ENCODE assay signal across 14 mouse cellular contexts in the genomic region with DNA sequence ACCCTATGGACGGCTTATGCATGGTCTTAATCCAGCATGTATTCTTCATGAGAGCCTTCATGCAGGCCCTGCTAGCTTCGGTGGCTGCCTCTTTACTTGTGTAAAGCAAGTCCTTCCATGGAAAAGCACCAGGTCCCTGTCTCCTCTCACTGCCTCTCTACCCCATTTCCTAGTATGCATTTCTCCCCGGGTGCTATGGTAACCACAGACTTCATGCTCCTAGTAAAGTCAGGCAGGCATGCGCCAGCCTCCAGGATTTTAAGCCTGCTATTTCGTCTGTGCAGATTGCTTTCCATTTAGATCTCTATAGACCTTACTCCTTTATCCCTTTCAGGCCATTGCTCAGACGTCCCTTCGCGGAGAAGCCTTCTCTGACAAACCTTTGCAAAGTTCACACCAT.
A peak's percentile ranks its signal among the peaks of the same experiment; 100 is the strongest.
DNase-seq lines count a peak whose midpoint lies in the region; ATAC-seq and TF ChIP-seq lines count a peak whose summit lies in the region.
"Had no signal": no experiment of that assay in that cellular context is flagged by ENCODE, and none has a peak within 500 bp of the region (broad histone marks: within the 10 kb centered on the region; RNA-seq: fewer than 3 reads in every experiment).

No protein-coding gene starts in this region.

- no peaks in the 10 kb centered on the region for H3K4me1 ChIP-seq in forebrain, postnatal 0 days (ENCODE audit: insufficient read depth)
- H3K4me1 ChIP-seq in neural tube, embryonic 12.5 days, result no peaks in the 10 kb centered on the region
- no peaks in the 10 kb centered on the region for H3K4me1 ChIP-seq in kidney, adult 2 months (ENCODE audit: control insufficient read depth, insufficient read depth, low read length)
- H3K4me1 ChIP-seq: embryonic facial prominence, embryonic 10.5 days; liver, embryonic 13.5 days had no signal

- no peaks in the 10 kb centered on the region for H3K9me3 ChIP-seq in forebrain, postnatal 0 days (ENCODE audit: low read length)
- no peaks in the 10 kb centered on the region for H3K9me3 ChIP-seq in neural tube, embryonic 12.5 days
- H3K9me3 ChIP-seq: embryonic facial prominence, embryonic 10.5 days; liver, embryonic 13.5 days had no signal

- peak; percentile 97 for ATAC-seq in forebrain, postnatal 0 days
- ATAC-seq in neural tube, embryonic 12.5 days (ENCODE audit: low FRiP score, low read depth), result peak; percentile 58; the same call in 1 of the 2 replicates
- no peak for ATAC-seq in megakaryocyte-erythroid progenitor cell, adult 5-6 weeks (replicated peaks; ENCODE audit: low FRiP score, low TSS enrichment, poor library complexity, severe bottlenecking)

- no peak overlapping the region for H3K4me2 ChIP-seq in forebrain, postnatal 0 days (ENCODE audit: low read depth)
- no peak overlapping the region for H3K4me2 ChIP-seq in neural tube, embryonic 12.5 days (replicated peaks)
- H3K4me2 ChIP-seq: liver, embryonic 13.5 days had no signal

- 49% methylated on average over 8 of the region's 8 CpGs for WGBS in forebrain, postnatal 0 days
- 73% methylated on average over 8 of the region's 8 CpGs for WGBS in neural tube, embryonic 12.5 days
- WGBS in kidney, adult 2 months, result 85% methylated on average over 8 of the region's 8 CpGs

- 0 out of 2 replicates have a peak overlapping the region, but pooled peaks have one; percentile 6 for H3K9ac ChIP-seq in forebrain, postnatal 0 days
- no peak overlapping the region for H3K9ac ChIP-seq in neural tube, embryonic 12.5 days
- H3K9ac ChIP-seq: liver, embryonic 13.5 days had no signal

- TF ChIP-seq CTCF in forebrain, postnatal 0 days (IDR thresholded peaks at IDR 0.05; ENCODE audit: low read depth), result no peak
- no peak for TF ChIP-seq CTCF in kidney, adult 2 months (conservative IDR thresholded peaks at IDR 0.05; ENCODE audit: insufficient read depth, insufficient read length, low read depth, low read length)

- DNase-seq in layer of hippocampus, adult 11-12 months (ENCODE audit: low spot score), result peak; percentile 30
- DNase-seq in layer of hippocampus, postnatal 25 days (ENCODE audit: extremely low spot score in 1 of 2, low spot score in 1 of 2), result no peak
- peak; percentile 66 for DNase-seq in forebrain, postnatal 0 days
- peak; percentile 10 to 15 for DNase-seq in layer of hippocampus, postnatal 36 days
- no peak for DNase-seq in kidney, adult 2 months
- DNase-seq in adrenal gland, postnatal 4 days (ENCODE audit: low spot score in 2 of 2), result no peak
- DNase-seq: adrenal gland, postnatal 25 days; cerebellum, adult 18-20 months; kidney, adult 8-10 months; liver, embryonic 13.5 days; lung, postnatal 36 days had no signal

- TF ChIP-seq POLR2A in kidney, adult 2 months (IDR thresholded peaks at IDR 0.05; ENCODE audit: low read depth, low read length), result no peak

- H3K27me3 ChIP-seq in forebrain, postnatal 0 days (ENCODE audit: insufficient read depth, low read length), result no peaks in the 10 kb centered on the region
- H3K27me3 ChIP-seq in neural tube, embryonic 12.5 days (replicated peaks), result no peaks in the 10 kb centered on the region
- no peaks in the 10 kb centered on the region for H3K27me3 ChIP-seq in kidney, adult 2 months (replicated peaks; ENCODE audit: control insufficient read depth, insufficient read depth, low read length)
- H3K27me3 ChIP-seq: liver, embryonic 13.5 days had no signal

- H3K27ac ChIP-seq in forebrain, postnatal 0 days (ENCODE audit: low read depth, low read length), result peak overlapping the region; percentile 57
- H3K27ac ChIP-seq in neural tube, embryonic 12.5 days, result no peak overlapping the region
- no peak overlapping the region for H3K27ac ChIP-seq in kidney, adult 2 months (ENCODE audit: insufficient read depth, low read depth, low read length)
- H3K27ac ChIP-seq: embryonic facial prominence, embryonic 10.5 days; liver, embryonic 13.5 days had no signal

- no peak overlapping the region for H3K4me3 ChIP-seq in forebrain, postnatal 0 days (ENCODE audit: low read depth, low read length)
- no peak overlapping the region for H3K4me3 ChIP-seq in neural tube, embryonic 12.5 days
- no peak overlapping the region for H3K4me3 ChIP-seq in kidney, adult 2 months (ENCODE audit: insufficient read depth, low read depth, low read length)
- H3K4me3 ChIP-seq: embryonic facial prominence, embryonic 10.5 days; liver, embryonic 13.5 days had no signal

- H3K36me3 ChIP-seq in forebrain, postnatal 0 days (ENCODE audit: insufficient read depth), result no peaks in the 10 kb centered on the region
- H3K36me3 ChIP-seq in neural tube, embryonic 12.5 days, result no peaks in the 10 kb centered on the region
- H3K36me3 ChIP-seq in kidney, adult 2 months (ENCODE audit: control insufficient read depth, insufficient read depth, low read length), result no peaks in the 10 kb centered on the region
- H3K36me3 ChIP-seq: embryonic facial prominence, embryonic 10.5 days; liver, embryonic 13.5 days had no signal

Comparison
In these comparisons a context has a peak if more than half of its experiments do, and no peak if none do; other contexts are left out.
1. DNase-seq: peak in layer of hippocampus, adult 11-12 months (single experiment), forebrain, postnatal 0 days (single experiment) and layer of hippocampus, postnatal 36 days (2 of 2); none in layer of hippocampus, postnatal 25 days (0 of 2), kidney, adult 2 months (single experiment) and adrenal gland, postnatal 4 days (0 of 2).